Mouse (Mus musculus): ENCODE measurements around the gene Plpp1. TPM values are rescaled to one million over a fixed set of nuclear protein-coding genes. Genes with fewer than 3 reads are reported as not detected.

The Plpp1 gene
- polyA plus RNA-seq, 2 experiments = 48.8 to 70.9 TPM

GRCm38 (mm10) chr13:112859574-112860134 is 59.1 kb downstream of the Plpp1 start:
- no peak overlapping the region for H3K4me2 ChIP-seq (replicated peaks; ENCODE audit: low read depth, low read length, severe bottlenecking)
- no peaks in the 10 kb centered on the region for H3K4me1 ChIP-seq (ENCODE audit: control insufficient read depth, insufficient read depth, low read length)
- no peak for DNase-seq (ENCODE audit: low spot score)
- H3K9ac ChIP-seq (ENCODE audit: low read depth, low read length, severe bottlenecking) = no peak overlapping the region
- H3K9me3 ChIP-seq (ENCODE audit: control insufficient read depth, low read length) = no peaks in the 10 kb centered on the region
- TF ChIP-seq POLR2A (IDR thresholded peaks at IDR 0.05; ENCODE audit: borderline replicate concordance, extremely low read depth, insufficient read depth, insufficient read length) = no peak
- peaks cover 36% of the 10 kb centered on the region for H3K36me3 ChIP-seq (ENCODE audit: control insufficient read depth, insufficient read depth, low read length)
- H3K27ac ChIP-seq (replicated peaks; ENCODE audit: low read depth, low read length) = no peak overlapping the region
- WGBS = 92% methylated on average over 21 of the region's 21 CpGs
- H3K4me3 ChIP-seq (replicated peaks; ENCODE audit: low read length) = no peak overlapping the region
- no peak for ATAC-seq (ENCODE audit: low FRiP score, low read depth)
- H3K27me3 ChIP-seq (ENCODE audit: control insufficient read depth, insufficient read depth, low read length) = no peaks in the 10 kb centered on the region

GRCm38 (mm10) chr13:112860370-112860769 is 59.8 kb downstream of the Plpp1 start:
- ATAC-seq (ENCODE audit: low FRiP score, low read depth) (no peak), DNase-seq (ENCODE audit: low spot score) (no peak)
- no peak overlapping the region for H3K4me3 ChIP-seq (replicated peaks; ENCODE audit: low read length)
- no peaks in the 10 kb centered on the region for H3K27me3 ChIP-seq (ENCODE audit: control insufficient read depth, insufficient read depth, low read length)
- 88% methylated on average over 2 of the region's 2 CpGs for WGBS
- H3K27ac ChIP-seq (replicated peaks; ENCODE audit: low read depth, low read length) = no peak overlapping the region
- H3K9me3 ChIP-seq (ENCODE audit: control insufficient read depth, low read length) = no peaks in the 10 kb centered on the region
- H3K36me3 ChIP-seq (ENCODE audit: control insufficient read depth, insufficient read depth, low read length) = peaks cover 43% of the 10 kb centered on the region
- no peak for TF ChIP-seq POLR2A (IDR thresholded peaks at IDR 0.05; ENCODE audit: borderline replicate concordance, extremely low read depth, insufficient read depth, insufficient read length)
- no peak overlapping the region for H3K4me2 ChIP-seq (replicated peaks; ENCODE audit: low read depth, low read length, severe bottlenecking)
- no peak overlapping the region for H3K9ac ChIP-seq (ENCODE audit: low read depth, low read length, severe bottlenecking)
- no peaks in the 10 kb centered on the region for H3K4me1 ChIP-seq (ENCODE audit: control insufficient read depth, insufficient read depth, low read length)

- peaks cover 48% of the 10 kb centered on the region for H3K36me3 ChIP-seq (ENCODE audit: control insufficient read depth, insufficient read depth, low read length)
- 87% methylated on average over 9 of the region's 9 CpGs for WGBS
- no peaks in the 10 kb centered on the region for H3K27me3 ChIP-seq (ENCODE audit: control insufficient read depth, insufficient read depth, low read length)
- no peak for ATAC-seq (ENCODE audit: low FRiP score, low read depth)
- H3K4me1 ChIP-seq (ENCODE audit: control insufficient read depth, insufficient read depth, low read length) = no peaks in the 10 kb centered on the region
- H3K27ac ChIP-seq (replicated peaks; ENCODE audit: low read depth, low read length) = no peak overlapping the region
- H3K9me3 ChIP-seq (ENCODE audit: control insufficient read depth, low read length) = no peaks in the 10 kb centered on the region
- no peak overlapping the region for H3K9ac ChIP-seq (ENCODE audit: low read depth, low read length, severe bottlenecking)
- no peak for DNase-seq (ENCODE audit: low spot score)
- no peak for TF ChIP-seq POLR2A (IDR thresholded peaks at IDR 0.05; ENCODE audit: borderline replicate concordance, extremely low read depth, insufficient read depth, insufficient read length)
- no peak overlapping the region for H3K4me2 ChIP-seq (replicated peaks; ENCODE audit: low read depth, low read length, severe bottlenecking)
- H3K4me3 ChIP-seq (replicated peaks; ENCODE audit: low read length) = no peak overlapping the region
These were observed 60.3 kb downstream of the Plpp1 start for GRCm38 (mm10) chr13:112860911-112861310.

GRCm38 (mm10) chr13:112861825-112862306 is 61.3 kb downstream of the Plpp1 start:
- H3K36me3 ChIP-seq (ENCODE audit: control insufficient read depth, insufficient read depth, low read length) = peaks cover 52% of the 10 kb centered on the region
- ATAC-seq (ENCODE audit: low FRiP score, low read depth) = no peak
- no peak for DNase-seq (ENCODE audit: low spot score)
- no peak overlapping the region for H3K27ac ChIP-seq (replicated peaks; ENCODE audit: low read depth, low read length)
- H3K4me2 ChIP-seq (replicated peaks; ENCODE audit: low read depth, low read length, severe bottlenecking) = no peak overlapping the region
- TF ChIP-seq POLR2A (IDR thresholded peaks at IDR 0.05; ENCODE audit: borderline replicate concordance, extremely low read depth, insufficient read depth, insufficient read length) = no peak
- H3K4me1 ChIP-seq (ENCODE audit: control insufficient read depth, insufficient read depth, low read length) = no peaks in the 10 kb centered on the region
- no peaks in the 10 kb centered on the region for H3K9me3 ChIP-seq (ENCODE audit: control insufficient read depth, low read length)
- WGBS = 51% methylated on average over 5 of the region's 5 CpGs
- H3K27me3 ChIP-seq (ENCODE audit: control insufficient read depth, insufficient read depth, low read length) = no peaks in the 10 kb centered on the region
- H3K4me3 ChIP-seq (replicated peaks; ENCODE audit: low read length) = no peak overlapping the region
- no peak overlapping the region for H3K9ac ChIP-seq (ENCODE audit: low read depth, low read length, severe bottlenecking)

GRCm38 (mm10) chr13:112862342-112862741 is 61.8 kb downstream of the Plpp1 start:
- H3K4me1 ChIP-seq (ENCODE audit: control insufficient read depth, insufficient read depth, low read length) = no peaks in the 10 kb centered on the region
- no peak for TF ChIP-seq POLR2A (IDR thresholded peaks at IDR 0.05; ENCODE audit: borderline replicate concordance, extremely low read depth, insufficient read depth, insufficient read length)
- no peaks in the 10 kb centered on the region for H3K9me3 ChIP-seq (ENCODE audit: control insufficient read depth, low read length)
- no peak overlapping the region for H3K4me2 ChIP-seq (replicated peaks; ENCODE audit: low read depth, low read length, severe bottlenecking)
- no peak overlapping the region for H3K27ac ChIP-seq (replicated peaks; ENCODE audit: low read depth, low read length)
- DNase-seq (ENCODE audit: low spot score) (no peak), ATAC-seq (ENCODE audit: low FRiP score, low read depth) (no peak)
- 89% methylated on average over 3 of the region's 3 CpGs for WGBS
- H3K27me3 ChIP-seq (ENCODE audit: control insufficient read depth, insufficient read depth, low read length) = no peaks in the 10 kb centered on the region
- H3K4me3 ChIP-seq (replicated peaks; ENCODE audit: low read length) = no peak overlapping the region
- peaks cover 51% of the 10 kb centered on the region for H3K36me3 ChIP-seq (ENCODE audit: control insufficient read depth, insufficient read depth, low read length)
- no peak overlapping the region for H3K9ac ChIP-seq (ENCODE audit: low read depth, low read length, severe bottlenecking)

Measured in limb, embryonic 14.5 days (tissue).